Mouse (Mus musculus) liver, adult 2 months (tissue): ENCODE measurements around the gene B830017H08Rik.

Experiments used
- CTCF ChIP-seq: fragments of 200-500 bp; IDR thresholded peaks from 2 replicates; pipeline ENCODE4 v1.5.1; 2011; ENCODE audit warnings: low read depth, low read length, control low read depth
- POLR2A ChIP-seq: fragments of 200-500 bp; IDR thresholded peaks from 2 replicates; pipeline ENCODE4 v1.6.1; 2011; ENCODE audit warnings: low read length, control low read depth; ENCODE audit not compliant: insufficient read depth; ENCODE audit errors: extremely low read depth

GRCm38 (mm10) chr16:17882196-17882595 lies 49.3 kb downstream of the B830017H08Rik start:
- no peak for TF ChIP-seq POLR2A
- no peak for TF ChIP-seq CTCF
